Mouse (Mus musculus): Measurements from ENCODE around the gene Ank2. TPM values are rescaled to one million over a fixed set of nuclear protein-coding genes. Genes with fewer than 3 reads are reported as not detected.

Gene Ank2
- total RNA-seq, 1 experiment from 2014 or later: 0.12 TPM

GRCm38 (mm10) chr3:126986687-126987086 lies 512.5 kb downstream of the Ank2 start:
- no peak for ATAC-seq (ENCODE audit: extremely low read depth, insufficient number of reproducible peaks, low FRiP score, poor library complexity, severe bottlenecking)

DNA sequence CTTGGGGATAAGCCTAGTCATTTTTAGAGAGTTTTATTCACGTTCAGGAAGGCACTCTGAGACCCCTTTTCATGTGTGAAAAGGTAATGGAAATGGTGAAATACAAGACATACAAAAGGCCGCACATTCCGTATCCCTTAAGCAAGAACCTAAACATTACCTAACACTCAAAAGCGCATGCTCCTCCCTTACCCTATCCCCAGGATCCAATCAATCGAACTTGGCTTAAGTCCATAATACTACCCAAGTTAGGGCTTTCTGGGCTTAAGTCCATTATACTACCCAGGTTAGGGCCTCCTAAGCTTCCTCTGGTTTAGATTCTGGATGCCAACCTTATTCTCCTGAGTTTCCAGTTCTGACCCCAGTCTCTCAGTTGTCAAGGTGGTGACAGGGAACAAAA lies 516.3 kb downstream of the Ank2 start:
- no peak for ATAC-seq (ENCODE audit: extremely low read depth, insufficient number of reproducible peaks, low FRiP score, poor library complexity, severe bottlenecking)

DNA sequence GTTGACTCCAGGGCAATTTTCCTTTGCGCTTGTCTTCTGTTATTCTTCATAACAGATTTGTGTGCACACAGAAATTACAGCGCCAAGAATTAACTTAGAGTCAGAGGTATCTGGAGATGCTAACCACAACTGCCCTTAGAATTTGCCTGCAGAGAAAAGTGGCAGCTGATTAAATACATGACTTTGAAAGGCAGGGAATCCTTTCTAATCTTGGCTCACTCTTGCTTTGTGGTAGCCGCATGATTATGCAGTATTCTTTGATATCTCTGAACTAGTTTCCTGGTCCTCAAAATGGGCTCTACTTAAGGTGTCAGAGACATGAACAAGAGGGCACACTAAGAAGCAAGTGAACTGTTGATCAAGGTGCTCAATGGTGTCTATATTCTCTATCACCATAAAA lies 518.0 kb downstream of the Ank2 start:
- no peak for ATAC-seq (ENCODE audit: extremely low read depth, insufficient number of reproducible peaks, low FRiP score, poor library complexity, severe bottlenecking)

GRCm38 (mm10) chr3:126979635-126980034 lies 519.5 kb downstream of the Ank2 start:
- ATAC-seq (ENCODE audit: extremely low read depth, insufficient number of reproducible peaks, low FRiP score, poor library complexity, severe bottlenecking): no peak

DNA sequence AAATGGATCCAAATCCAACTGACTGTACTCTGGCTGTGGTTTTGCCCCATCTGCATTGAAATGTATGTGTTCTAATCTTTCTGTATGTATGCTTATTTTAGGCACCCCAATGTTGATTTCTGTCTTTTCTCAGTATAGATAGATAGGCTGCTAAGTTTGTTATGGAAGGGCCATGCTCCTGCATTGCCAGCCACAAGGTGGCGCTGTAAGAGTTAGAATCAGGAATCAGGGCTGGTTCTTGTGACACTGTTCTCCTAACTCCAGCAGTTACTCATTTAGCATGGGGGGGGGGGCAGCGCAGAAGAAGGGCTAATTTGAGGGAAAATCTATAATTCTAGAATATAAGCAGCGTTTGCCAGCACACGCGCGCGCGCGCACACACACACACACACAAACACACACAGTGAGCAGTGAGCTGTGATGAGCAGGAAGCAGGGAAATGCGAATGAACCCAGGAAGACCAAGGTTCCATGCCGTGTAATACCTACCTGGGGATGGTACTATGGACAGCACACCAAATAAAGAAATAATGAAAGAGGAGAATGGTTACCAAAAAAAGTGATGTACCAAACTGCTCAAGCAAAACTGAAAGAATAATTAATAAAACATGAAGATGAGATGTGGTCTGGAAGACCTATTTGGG lies 520.3 kb downstream of the Ank2 start:
- ATAC-seq (ENCODE audit: extremely low read depth, insufficient number of reproducible peaks, low FRiP score, poor library complexity, severe bottlenecking): no peak

- no peak for ATAC-seq (ENCODE audit: extremely low read depth, insufficient number of reproducible peaks, low FRiP score, poor library complexity, severe bottlenecking)
Observed at GRCm38 (mm10) chr3:126977399-126977798, 521.8 kb downstream of the Ank2 start.

DNA sequence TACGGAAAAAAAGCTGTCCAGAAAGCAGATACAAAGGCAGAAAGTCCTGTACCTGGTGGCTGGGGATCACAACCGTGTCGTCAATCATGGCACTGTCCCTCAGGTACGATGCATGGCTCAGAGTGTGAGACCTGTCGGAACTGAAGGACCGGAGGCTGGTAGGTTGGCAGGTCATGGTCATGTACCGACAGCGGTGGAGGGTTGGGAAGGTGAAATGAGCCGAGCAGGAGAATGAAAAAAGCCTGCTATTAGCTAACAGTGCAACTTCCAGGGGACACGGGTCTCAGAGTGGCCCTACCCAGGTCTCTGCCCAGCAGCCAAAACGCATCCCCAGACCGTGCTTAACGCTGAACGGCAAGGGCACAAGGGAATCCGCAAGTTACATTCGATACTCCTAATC lies 522.4 kb downstream of the Ank2 start:
- no peak for ATAC-seq (ENCODE audit: extremely low read depth, insufficient number of reproducible peaks, low FRiP score, poor library complexity, severe bottlenecking)

- ATAC-seq (ENCODE audit: extremely low read depth, insufficient number of reproducible peaks, low FRiP score, poor library complexity, severe bottlenecking): no peak
Observed at GRCm38 (mm10) chr3:126975409-126975808, 523.7 kb downstream of the Ank2 start.

- no peak for ATAC-seq (ENCODE audit: extremely low read depth, insufficient number of reproducible peaks, low FRiP score, poor library complexity, severe bottlenecking)
Observed at GRCm38 (mm10) chr3:126973551-126973950, 525.6 kb downstream of the Ank2 start.

DNA sequence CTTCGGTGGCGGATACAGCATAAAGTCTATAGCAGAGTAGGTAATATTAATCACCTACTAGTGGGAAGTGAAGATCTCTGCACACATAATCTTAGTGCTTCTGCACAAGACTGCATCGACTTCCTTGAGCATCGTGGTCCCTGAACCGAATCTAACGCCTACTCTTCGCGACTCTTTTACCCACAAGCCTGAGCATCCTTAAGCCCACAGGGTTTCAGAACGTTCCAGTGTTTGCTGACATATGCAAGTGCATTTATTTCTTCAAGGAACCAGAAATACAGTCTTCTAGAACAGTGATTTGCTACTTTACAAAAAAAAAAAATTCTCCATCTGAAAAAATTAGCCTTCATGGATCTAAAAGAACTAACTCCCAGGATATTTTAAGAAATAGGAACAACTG lies 527.6 kb downstream of the Ank2 start:
- no peak for ATAC-seq (ENCODE audit: extremely low read depth, insufficient number of reproducible peaks, low FRiP score, poor library complexity, severe bottlenecking)

DNA sequence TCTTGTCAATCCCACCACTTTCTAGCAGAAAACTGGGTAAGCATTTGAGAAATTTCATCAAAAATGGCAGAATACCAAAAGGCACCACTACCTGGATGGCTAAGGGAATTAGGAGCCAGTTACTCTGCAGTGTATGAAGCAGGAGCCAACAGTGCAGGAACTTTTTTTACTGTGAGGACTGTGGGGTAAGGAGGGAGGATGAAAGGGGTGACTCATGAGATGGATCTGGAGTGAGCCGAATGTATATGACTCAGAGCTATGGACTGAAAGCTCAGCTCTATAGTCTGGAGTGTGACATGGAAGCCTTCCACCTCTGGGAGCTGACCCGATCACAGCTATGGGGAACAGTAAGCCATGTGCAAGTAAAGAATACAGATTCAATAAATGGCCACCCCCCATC lies 530.4 kb downstream of the Ank2 start:
- no peak for ATAC-seq (ENCODE audit: extremely low read depth, insufficient number of reproducible peaks, low FRiP score, poor library complexity, severe bottlenecking)

DNA sequence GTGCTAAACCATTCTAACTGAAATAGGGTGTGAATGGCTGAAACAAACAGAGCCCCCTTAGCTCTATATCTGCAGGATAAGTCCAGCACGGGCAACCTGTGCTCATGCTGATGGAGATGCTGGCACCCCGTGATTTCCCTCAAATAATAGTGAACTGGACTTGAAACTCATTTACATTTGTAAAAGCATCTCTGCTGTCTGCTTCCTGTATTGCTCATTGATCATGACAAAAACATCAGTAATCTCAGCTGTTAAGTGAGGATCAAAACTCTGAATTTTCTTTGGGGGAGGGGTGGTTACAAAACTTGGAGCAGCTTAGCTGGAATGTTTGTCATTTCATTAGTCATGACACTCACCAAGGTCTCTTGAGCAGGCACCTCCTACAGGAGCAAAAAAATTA lies 533.4 kb downstream of the Ank2 start:
- ATAC-seq (ENCODE audit: extremely low read depth, insufficient number of reproducible peaks, low FRiP score, poor library complexity, severe bottlenecking): no peak

DNA sequence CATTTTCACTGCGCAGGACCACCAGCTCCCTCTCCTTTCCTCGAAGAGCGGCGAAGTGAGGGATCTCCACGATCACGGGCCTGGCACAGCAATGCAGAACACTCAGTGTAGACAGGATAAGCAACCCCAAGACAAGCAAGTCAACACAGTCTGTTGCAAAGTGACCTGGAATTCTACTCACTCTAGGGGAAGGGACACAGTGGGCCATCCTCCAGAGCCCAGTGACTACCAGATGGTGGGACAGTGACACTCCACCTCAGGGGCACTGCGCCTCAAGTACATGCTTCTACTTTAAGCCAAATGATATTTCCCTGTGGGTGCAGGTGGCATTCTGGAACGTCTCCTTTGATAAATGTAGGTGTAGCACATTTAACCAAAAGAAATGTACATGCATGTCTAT lies 536.8 kb downstream of the Ank2 start:
- no peak for ATAC-seq (ENCODE audit: extremely low read depth, insufficient number of reproducible peaks, low FRiP score, poor library complexity, severe bottlenecking)

DNA sequence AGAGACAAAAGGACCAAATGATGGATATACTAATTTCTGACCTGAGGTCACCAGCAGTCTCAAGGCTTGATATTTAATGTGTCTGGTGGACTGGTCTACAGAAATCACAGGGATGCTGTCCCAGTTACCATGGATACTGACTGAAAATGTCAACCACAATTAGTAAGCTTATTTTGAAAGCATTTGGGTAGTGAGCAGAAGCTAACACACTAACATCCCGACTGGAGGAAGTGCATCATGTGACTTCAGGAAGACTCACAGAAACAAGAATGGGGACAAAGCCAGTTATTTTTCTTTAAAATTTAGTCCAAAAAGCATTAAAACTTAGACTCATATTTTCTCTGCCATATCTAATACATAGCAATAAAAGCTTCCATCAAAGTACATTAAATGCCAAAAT lies 546.5 kb downstream of the Ank2 start:
- ATAC-seq (ENCODE audit: extremely low read depth, insufficient number of reproducible peaks, low FRiP score, poor library complexity, severe bottlenecking): no peak

DNA sequence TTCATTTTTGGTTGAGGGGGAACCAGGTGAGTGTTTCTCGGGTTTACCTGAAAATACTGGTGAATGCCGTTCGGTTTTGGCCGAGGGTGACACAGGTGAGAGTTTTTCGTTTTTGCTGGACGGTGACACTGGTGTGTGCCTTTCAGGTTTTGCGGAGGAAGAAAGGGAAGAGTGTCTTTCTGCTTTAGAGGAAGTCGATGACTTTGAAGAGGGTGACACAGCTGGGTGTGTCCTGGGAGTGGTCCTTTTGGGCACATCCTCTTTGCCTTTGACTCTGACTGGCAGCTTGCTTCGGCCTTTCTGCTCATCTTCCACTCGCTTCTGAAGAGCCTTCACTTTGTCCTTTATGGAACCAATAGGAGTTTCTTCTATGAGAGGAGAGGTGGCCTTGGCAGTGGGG lies 552.6 kb downstream of the Ank2 start:
- no peak for ATAC-seq (ENCODE audit: extremely low read depth, insufficient number of reproducible peaks, low FRiP score, poor library complexity, severe bottlenecking)

- ATAC-seq (ENCODE audit: extremely low read depth, insufficient number of reproducible peaks, low FRiP score, poor library complexity, severe bottlenecking): no peak
Observed at GRCm38 (mm10) chr3:126944838-126945237, 554.3 kb downstream of the Ank2 start.

DNA sequence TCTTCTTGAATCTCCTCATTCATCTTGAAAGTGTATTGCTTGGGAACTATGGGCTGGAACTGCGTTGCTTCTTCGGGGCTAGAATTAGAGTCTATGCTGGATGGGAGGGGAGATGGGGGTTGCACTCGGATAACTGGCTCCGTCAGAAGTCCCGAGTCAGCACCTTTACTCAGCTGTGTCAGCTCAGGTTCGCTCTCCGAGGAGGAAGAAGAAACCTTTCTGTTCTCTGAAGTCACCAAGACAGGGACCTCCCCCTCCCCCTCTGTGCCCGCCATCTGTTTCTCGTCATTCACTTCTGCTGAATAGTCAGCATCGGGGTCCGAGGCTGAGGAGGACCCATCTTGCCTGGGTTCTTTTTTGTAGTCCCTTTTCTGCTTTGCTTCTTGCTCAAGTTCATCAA lies 555.1 kb downstream of the Ank2 start:
- no peak for ATAC-seq (ENCODE audit: extremely low read depth, insufficient number of reproducible peaks, low FRiP score, poor library complexity, severe bottlenecking)

- ATAC-seq (ENCODE audit: extremely low read depth, insufficient number of reproducible peaks, low FRiP score, poor library complexity, severe bottlenecking): no peak
Observed at GRCm38 (mm10) chr3:126940452-126940851, 558.7 kb downstream of the Ank2 start.

DNA sequence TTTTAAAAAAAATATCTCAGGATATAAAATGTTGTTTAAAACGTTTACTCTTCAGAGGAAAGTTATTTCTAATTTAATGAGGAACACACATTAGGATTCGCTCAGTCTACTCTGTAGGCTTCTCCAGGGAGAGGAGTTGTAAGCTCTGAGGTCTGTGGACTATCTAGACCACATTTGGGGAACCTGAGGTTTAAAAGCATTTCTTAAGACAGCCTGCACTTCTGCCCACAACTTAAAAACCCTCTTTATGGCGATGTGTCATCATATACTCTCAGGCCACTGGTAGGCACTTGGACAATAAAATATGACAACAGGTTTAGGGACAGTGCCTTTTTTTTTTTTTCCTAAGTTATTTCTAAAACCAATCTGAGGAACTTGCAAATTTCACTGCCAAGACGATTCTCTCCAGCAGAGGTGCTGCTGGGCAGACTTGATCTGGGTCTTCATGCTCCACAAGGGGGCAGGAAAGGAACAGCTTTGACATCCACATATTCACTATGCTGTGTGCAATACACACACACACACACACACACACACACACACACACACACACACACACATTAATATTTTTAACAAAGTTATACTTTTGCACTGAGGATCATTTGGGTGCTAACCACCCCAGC lies 567.2 kb downstream of the Ank2 start:
- no peak for ATAC-seq (ENCODE audit: extremely low read depth, insufficient number of reproducible peaks, low FRiP score, poor library complexity, severe bottlenecking)

DNA sequence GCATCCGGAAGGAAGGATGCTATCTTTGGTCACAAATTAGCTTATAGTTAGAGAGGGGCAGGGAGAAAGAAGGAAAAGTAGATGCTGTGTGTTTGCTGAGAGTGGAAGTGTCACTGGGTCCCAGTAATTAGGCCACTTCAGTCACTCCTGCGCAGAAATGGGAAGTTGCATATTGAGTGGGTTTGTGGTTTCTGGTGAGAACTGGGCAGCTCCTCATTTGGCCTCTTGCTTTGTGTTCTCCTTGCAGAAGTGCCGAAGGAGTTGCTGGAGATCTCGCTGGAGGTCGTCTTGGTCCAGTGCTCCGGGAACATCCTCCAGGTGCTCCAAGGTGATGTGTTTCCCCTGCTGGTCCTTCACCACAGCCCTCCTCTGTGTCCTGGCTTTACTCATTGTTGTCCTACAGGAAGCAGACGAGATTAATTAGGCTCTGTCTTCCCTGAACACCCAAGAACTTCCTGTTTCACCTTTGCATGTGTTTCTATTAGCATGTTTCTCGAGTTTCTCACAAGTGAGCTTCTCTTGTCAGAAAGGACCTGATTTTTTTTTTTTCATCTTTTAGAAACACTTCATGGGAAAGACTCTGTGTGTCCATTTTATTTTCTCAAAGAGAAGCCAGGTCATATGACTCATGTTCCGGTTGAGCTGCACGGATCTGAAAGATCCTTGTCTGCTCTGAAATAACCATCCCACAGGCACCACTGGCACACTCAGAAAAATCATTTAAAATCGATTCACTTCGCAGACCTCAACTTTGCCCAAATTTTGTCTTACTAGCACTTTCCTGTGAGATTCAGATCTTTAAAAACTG lies 575.4 kb downstream of the Ank2 start:
- 0 out of 2 replicates have a peak, but pooled peaks have one; percentile 41 for ATAC-seq (ENCODE audit: extremely low read depth, insufficient number of reproducible peaks, low FRiP score, poor library complexity, severe bottlenecking)

All from neutrophil, adult 5-6 weeks (primary cell).